Mouse (Mus musculus) gastrocnemius, adult 2 months (tissue): ENCODE data around the gene Tango6. TPM values are rescaled to one million over a fixed set of nuclear protein-coding genes. Genes with fewer than 3 reads are reported as not detected.
"Not testable (repeated sequence)": the region's sequence is repeated elsewhere in the genome, so short reads cannot be mapped to it uniquely, and the experiment has no call there.

Experiments used
- DNase-seq: peaks from one replicate; pipeline ENCODE4 v3.0.0; 2022
- H3K27ac ChIP-seq: fragments of 200-600 bp; 2 replicates; pipeline ENCODE4 v1.8.1; 2022; ENCODE audit warnings: mild to moderate bottlenecking
- H3K4me3 ChIP-seq: fragments of 200-600 bp; 2 replicates; pipeline ENCODE4 v1.8.1; 2022; ENCODE audit warnings: mild to moderate bottlenecking, moderate library complexity
- CTCF ChIP-seq: fragments of 200-600 bp; IDR thresholded peaks from 2 replicates; pipeline ENCODE4 v1.8.1; 2022; ENCODE audit warnings: antibody characterized with exemption, mild to moderate bottlenecking, moderate library complexity
- intact Hi-C: fragments of 180-260 bp; cut with DNase I; formaldehyde crosslinking; loops from one replicate; pipeline ENCODE4 v1.15.1; 2025
- total RNA-seq, 2 experiments: library from RNA; stranded (reverse); gene quantifications; 2 replicates each; pipeline ENCODE4 v1.2.3; 2021

Gene Tango6
- total RNA-seq, 2 experiments from 2014 or later = 12.2 to 12.7 TPM

DNA sequence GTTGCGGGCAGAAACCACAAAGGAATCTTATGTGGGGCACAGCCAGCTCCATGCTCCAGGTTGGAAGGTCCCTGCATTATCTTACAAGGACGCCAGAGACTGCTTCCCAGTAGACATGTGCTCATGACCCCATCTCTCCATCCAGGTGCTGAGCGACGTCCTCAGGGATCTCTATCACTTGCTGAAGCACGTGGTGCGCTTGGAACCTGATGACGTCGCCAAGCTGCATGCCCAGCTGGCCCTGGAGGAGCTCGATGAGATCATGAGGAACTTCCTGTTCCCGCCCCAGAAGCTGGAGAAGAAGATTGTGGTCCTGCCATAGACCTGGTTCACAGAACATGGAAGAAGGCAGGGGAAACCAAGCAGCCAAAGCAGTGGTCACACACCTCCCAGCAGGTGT lies 167.2 kb downstream of the Tango6 start:
- Histone ChIP-seq H3K27ac (no peak overlapping the region), H3K4me3 (no peak overlapping the region)
- TF ChIP-seq CTCF = no peak
- intact Hi-C loops = no loop called here
- DNase-seq = no peak

- Histone ChIP-seq H3K27ac (0 out of 2 replicates have a peak overlapping the region, but pooled peaks have one; percentile 24), H3K4me3 (no peak overlapping the region)
- peak; percentile 33; the same call in 1 of the 2 replicates for TF ChIP-seq CTCF
- peak; percentile 36 for DNase-seq
- intact Hi-C loops = no loop called here
Observed at GRCm38 (mm10) chr8:106854534-106855241, 171.8 kb downstream of the Tango6 start.

DNA sequence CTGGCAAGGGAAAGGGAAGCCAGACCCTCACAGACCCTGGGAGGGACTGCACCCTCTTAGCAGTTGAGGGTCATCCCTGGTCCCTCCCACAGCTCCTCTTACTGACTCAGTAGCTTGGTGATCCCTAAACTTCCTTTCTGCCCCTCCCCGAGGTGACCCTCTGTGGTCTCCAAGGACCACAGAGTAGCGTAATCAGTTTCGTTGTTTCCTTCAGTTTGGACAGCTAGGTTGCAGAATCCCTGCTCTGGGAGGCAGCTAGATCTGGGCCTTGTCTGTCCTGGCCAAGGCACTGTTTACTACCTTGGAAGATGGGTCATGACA lies 172.3 kb downstream of the Tango6 start:
- DNase-seq = no peak
- intact Hi-C loops = no loop called here
- no peak for TF ChIP-seq CTCF
- no peak overlapping the region for H3K4me3 ChIP-seq
- H3K27ac ChIP-seq = 0 out of 2 replicates have a peak overlapping the region, but pooled peaks have one; percentile 24

DNA sequence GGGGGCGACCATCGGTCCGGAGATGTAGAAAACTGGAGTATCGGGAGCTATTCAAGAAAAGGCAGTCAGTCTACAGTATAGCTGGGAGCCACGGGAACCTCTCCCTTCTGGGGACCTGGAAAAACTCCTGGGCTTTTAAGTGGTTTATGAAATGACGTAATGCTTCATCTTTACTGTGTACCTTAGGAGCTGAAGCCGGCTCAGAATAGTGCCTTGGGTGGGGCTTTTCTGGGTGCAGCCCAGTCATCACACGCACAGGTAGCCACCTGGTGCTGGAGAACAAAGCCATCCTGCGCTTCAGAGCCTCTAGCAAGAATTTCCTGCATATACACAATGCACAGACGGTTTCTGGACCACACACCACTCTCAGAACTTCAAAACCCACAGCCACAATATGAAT lies 180.0 kb downstream of the Tango6 start:
- intact Hi-C loops = no loop called here
- no peak for TF ChIP-seq CTCF
- Histone ChIP-seq H3K4me3 (no peak overlapping the region), H3K27ac (no peak overlapping the region)
- no peak for DNase-seq

- intact Hi-C loops = no loop called here
- no peak for TF ChIP-seq CTCF
- H3K27ac ChIP-seq = no peak overlapping the region
Observed at GRCm38 (mm10) chr8:106865354-106865753, 182.5 kb downstream of the Tango6 start.

GRCm38 (mm10) chr8:106870051-106870450 lies 187.2 kb downstream of the Tango6 start, which contains the start of gene Has3:
Has3 (plus strand) TSS chr8:106870242.
- Histone ChIP-seq H3K27ac (peak within 1 kb of the TSS; percentile 82), H3K4me3 (peak within 1 kb of the TSS; percentile 87)
- intact Hi-C loops = loop anchor here (2.0 to 5.0 kb wide), 3 partner anchors 17 to 153 kb away; no protein-coding TSS in a partner anchor
- TF ChIP-seq CTCF = no peak
- no peak for DNase-seq

More at GRCm38 (mm10) chr8:106865354-106865753, 182.5 kb downstream of the Tango6 start:
- DNase-seq = no peak
- H3K4me3 ChIP-seq = no peak overlapping the region

- peak; percentile 52 for TF ChIP-seq CTCF
- intact Hi-C loops = loop anchor here (2.0 to 5.0 kb wide), 3 partner anchors 16 to 153 kb away; no protein-coding TSS in a partner anchor
- DNase-seq = peak; percentile 85
- peak overlapping the region; percentile 87 for H3K4me3 ChIP-seq
- peak overlapping the region; percentile 82 for H3K27ac ChIP-seq
Observed at GRCm38 (mm10) chr8:106870537-106871327, 187.9 kb downstream of the Tango6 start.

- Histone ChIP-seq H3K4me3 (peak overlapping the region; percentile 87), H3K27ac (peak overlapping the region; percentile 82)
- no peak for TF ChIP-seq CTCF
- intact Hi-C loops = loop anchor here (2.0 to 5.0 kb wide), 3 partner anchors 15 to 154 kb away; no protein-coding TSS in a partner anchor
- no peak for DNase-seq
Observed at GRCm38 (mm10) chr8:106871328-106871926, 188.6 kb downstream of the Tango6 start.

- intact Hi-C loops = loop anchor here (2.0 to 5.0 kb wide), 3 partner anchors 15 to 155 kb away; no protein-coding TSS in a partner anchor
- Histone ChIP-seq H3K4me3 (peak overlapping the region; percentile 87), H3K27ac (peak overlapping the region; percentile 82)
- peak; percentile 85 for DNase-seq
- peak; percentile 30; the same call in 1 of the 2 replicates for TF ChIP-seq CTCF
Observed at GRCm38 (mm10) chr8:106871931-106872371, 189.1 kb downstream of the Tango6 start.

DNA sequence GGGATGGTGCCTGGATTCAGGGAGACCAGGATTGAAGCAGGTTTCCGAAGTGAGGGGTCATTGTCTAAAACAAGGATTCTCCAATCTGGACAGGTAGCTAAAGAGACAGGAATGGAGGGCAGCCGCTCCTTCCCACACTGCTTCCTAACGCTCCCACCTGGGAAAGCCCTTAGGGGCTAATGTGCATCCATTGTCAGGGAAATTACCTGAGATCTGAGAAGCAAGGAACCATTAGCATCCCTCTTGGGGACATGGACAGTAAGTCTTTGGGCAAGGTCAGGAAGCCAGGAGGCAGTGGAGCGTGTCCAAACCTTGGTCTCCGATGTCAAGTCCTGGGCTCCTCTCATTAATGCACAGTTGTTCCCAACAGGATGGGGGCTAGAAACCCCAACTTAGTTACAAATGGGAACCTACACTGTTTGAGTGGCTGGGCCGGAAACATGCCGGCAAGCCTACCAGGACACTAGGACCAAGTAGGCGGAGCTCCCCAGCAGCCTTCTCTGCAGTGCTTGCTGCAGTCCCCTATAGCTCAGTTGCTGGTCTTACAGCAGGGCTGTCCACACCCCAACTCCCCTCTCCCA lies 189.7 kb downstream of the Tango6 start:
- peak overlapping the region; percentile 82 for H3K27ac ChIP-seq
- intact Hi-C loops = loop anchor here (5.0 kb wide), 2 partner anchors 35 to 155 kb away; no protein-coding TSS in a partner anchor
- TF ChIP-seq CTCF = no peak
- no peak for DNase-seq
- peak overlapping the region; percentile 87 for H3K4me3 ChIP-seq

GRCm38 (mm10) chr8:106880121-106880707 lies 197.3 kb downstream of the Tango6 start:
- intact Hi-C loops = no loop called here
- Histone ChIP-seq H3K27ac (0 out of 2 replicates have a peak overlapping the region, but pooled peaks have one; percentile 4), H3K4me3 (no peak overlapping the region)
- DNase-seq = no peak
- no peak for TF ChIP-seq CTCF

DNA sequence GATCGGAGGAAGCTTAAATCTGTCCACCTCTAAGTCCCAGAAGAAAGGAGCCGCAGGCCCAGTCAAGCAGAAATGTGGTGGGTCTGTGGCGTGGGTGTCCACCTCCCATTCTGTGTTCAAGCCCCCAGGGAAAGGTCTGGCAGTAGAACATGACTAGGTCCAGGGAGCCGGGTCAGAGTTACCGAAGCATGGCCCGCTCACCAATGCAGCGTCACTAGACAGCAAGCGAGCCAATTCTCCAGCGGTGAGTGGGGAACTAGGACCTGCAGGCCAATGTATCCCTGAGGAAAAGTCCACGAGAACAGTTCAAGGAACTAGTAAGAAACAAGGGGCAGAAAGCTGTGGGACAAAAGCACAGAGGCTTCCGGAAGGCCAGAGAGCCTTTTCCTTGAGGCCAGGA lies 201.2 kb downstream of the Tango6 start:
- H3K4me3 ChIP-seq, intact Hi-C loops, DNase-seq, H3K27ac ChIP-seq: not testable (repeated sequence)

GRCm38 (mm10) chr8:106884826-106885400 lies 202.0 kb downstream of the Tango6 start:
- H3K4me3 ChIP-seq, DNase-seq, H3K27ac ChIP-seq: not testable (repeated sequence)
- intact Hi-C loops = loop anchor here (5.0 kb wide), 1 partner anchor 188 kb away; no protein-coding TSS in a partner anchor
